Mouse (Mus musculus) cerebellum, adult 2 months (tissue): ENCODE data around the gene Tfap2e.

Experiments used
- CTCF ChIP-seq: fragments of 200-500 bp; IDR thresholded peaks from 2 replicates; pipeline ENCODE4 v1.5.1; 2011; ENCODE audit warnings: low read depth, mild to moderate bottlenecking, control low read depth, low read length, moderate library complexity, borderline replicate concordance; ENCODE audit not compliant: insufficient read depth
- POLR2A ChIP-seq: fragments of 200-500 bp; IDR thresholded peaks from 2 replicates; pipeline ENCODE4 v1.6.1; 2011; ENCODE audit warnings: low read length, control low read depth, borderline replicate concordance; ENCODE audit not compliant: insufficient read depth

DNA sequence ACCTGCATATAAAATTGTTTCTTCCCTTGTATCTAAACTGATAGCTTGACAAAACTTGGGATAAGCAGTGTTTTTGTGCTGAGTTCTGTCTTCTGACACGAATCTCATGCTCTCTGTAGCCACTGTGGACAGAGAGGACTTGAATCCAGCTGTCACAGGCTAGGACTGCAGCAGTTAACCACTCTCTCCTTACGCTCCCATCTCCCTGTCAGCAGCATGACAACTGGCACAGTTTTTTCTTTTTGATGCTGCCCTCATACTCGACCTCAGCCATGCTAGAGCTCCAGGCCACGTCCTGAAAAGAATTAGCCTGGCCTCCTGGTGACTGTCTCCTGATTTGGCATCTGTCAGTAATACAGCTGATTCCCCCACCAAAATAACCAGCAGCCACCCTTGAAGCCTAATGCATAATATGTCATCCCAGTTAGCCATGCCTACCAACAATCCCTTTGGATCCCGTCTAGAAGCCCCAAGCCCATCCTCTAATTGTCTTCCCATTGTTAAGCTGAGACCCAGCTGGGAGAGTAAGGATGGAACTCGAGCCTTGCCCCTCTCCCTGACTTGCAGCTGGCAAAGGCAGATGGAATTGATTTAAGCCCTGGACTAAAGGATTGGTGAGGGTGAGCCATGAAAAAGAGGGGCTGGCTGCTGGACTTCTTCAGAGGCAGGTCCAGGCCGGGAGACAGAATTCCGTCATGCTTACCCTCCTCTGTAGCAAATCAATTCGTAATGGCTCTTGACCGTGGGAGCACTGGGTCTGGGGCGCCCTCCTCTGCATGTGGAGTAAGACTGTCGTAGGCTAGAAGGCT, 29.2 kb downstream of the Tfap2e start:
- TF ChIP-seq POLR2A (no peak), CTCF (no peak)
